ENCODE assay signal across 14 mouse cellular contexts in genomic region chr9:66295577-66296120, GRCm38 (mm10). TPM values are rescaled to one million over a fixed set of nuclear protein-coding genes. Genes with fewer than 3 reads are reported as not detected.
A peak's percentile ranks its signal among the peaks of the same experiment; 100 is the strongest.
DNase-seq lines count a peak whose midpoint lies in the region; ATAC-seq lines count a peak whose summit lies in the region.
"Had no signal": no experiment of that assay in that cellular context is flagged by ENCODE, and none has a peak within 500 bp of the region (broad histone marks: within the 10 kb centered on the region; RNA-seq: fewer than 3 reads in every experiment).

No protein-coding gene starts in this region.

- no peaks in the 10 kb centered on the region for H3K36me3 ChIP-seq in heart, embryonic 10.5 days
- no peaks in the 10 kb centered on the region for H3K36me3 ChIP-seq in kidney, embryonic 14.5 days (ENCODE audit: control insufficient read depth, insufficient read depth, low read length)
- no peaks in the 10 kb centered on the region for H3K36me3 ChIP-seq in kidney, embryonic 16.5 days (ENCODE audit: insufficient read depth, low read length)
- no peaks in the 10 kb centered on the region for H3K36me3 ChIP-seq in neural tube, embryonic 11.5 days (ENCODE audit: control insufficient read depth, insufficient read depth, low read length)
- H3K36me3 ChIP-seq in hindbrain, embryonic 14.5 days (replicated peaks; ENCODE audit: control insufficient read depth, insufficient read depth) = no peaks in the 10 kb centered on the region
- H3K36me3 ChIP-seq: liver, embryonic 15.5 days; stomach, embryonic 15.5 days had no signal

- 0 out of 2 replicates have a peak overlapping the region, but pooled peaks have one; percentile 12 for H3K4me3 ChIP-seq in heart, embryonic 10.5 days
- H3K4me3 ChIP-seq in kidney, embryonic 14.5 days (ENCODE audit: low read length) = no peak overlapping the region
- no peak overlapping the region for H3K4me3 ChIP-seq in kidney, embryonic 16.5 days (ENCODE audit: low read length)
- no peak overlapping the region for H3K4me3 ChIP-seq in neural tube, embryonic 11.5 days (ENCODE audit: low read depth, low read length)
- no peak overlapping the region for H3K4me3 ChIP-seq in hindbrain, embryonic 14.5 days (replicated peaks; ENCODE audit: low read length)
- H3K4me3 ChIP-seq: liver, embryonic 15.5 days; stomach, embryonic 15.5 days had no signal

- no peak overlapping the region for H3K9ac ChIP-seq in kidney, embryonic 14.5 days (ENCODE audit: low read depth, low read length)
- H3K9ac ChIP-seq in kidney, embryonic 16.5 days (replicated peaks; ENCODE audit: low read length) = no peak overlapping the region
- H3K9ac ChIP-seq in neural tube, embryonic 11.5 days (ENCODE audit: low read length) = no peak overlapping the region
- no peak overlapping the region for H3K9ac ChIP-seq in hindbrain, embryonic 14.5 days
- H3K9ac ChIP-seq: liver, embryonic 15.5 days; stomach, embryonic 15.5 days had no signal

- 60% methylated on average over 6 of the region's 6 CpGs for WGBS in heart, embryonic 10.5 days
- 65% methylated on average over 6 of the region's 6 CpGs for WGBS in kidney, embryonic 14.5 days
- WGBS in kidney, embryonic 16.5 days = 62% methylated on average over 6 of the region's 6 CpGs
- WGBS in neural tube, embryonic 11.5 days = 68% methylated on average over 6 of the region's 6 CpGs
- 69% methylated on average over 6 of the region's 6 CpGs for WGBS in hindbrain, embryonic 14.5 days

- H3K27ac ChIP-seq in heart, embryonic 10.5 days = peak overlapping the region; percentile 72
- H3K27ac ChIP-seq in kidney, embryonic 14.5 days (ENCODE audit: low read depth, low read length) = no peak overlapping the region
- no peak overlapping the region for H3K27ac ChIP-seq in kidney, embryonic 16.5 days (ENCODE audit: low read length)
- peak overlapping the region; percentile 49; the same call in 1 of the 2 replicates for H3K27ac ChIP-seq in neural tube, embryonic 11.5 days (ENCODE audit: low read depth, low read length)
- peak overlapping the region; percentile 9; the same call in 1 of the 2 replicates for H3K27ac ChIP-seq in hindbrain, embryonic 14.5 days
- H3K27ac ChIP-seq: liver, embryonic 15.5 days; stomach, embryonic 15.5 days had no signal

- no peaks in the 10 kb centered on the region for H3K9me3 ChIP-seq in heart, embryonic 10.5 days
- no peaks in the 10 kb centered on the region for H3K9me3 ChIP-seq in kidney, embryonic 14.5 days (ENCODE audit: control insufficient read depth, low read length)
- H3K9me3 ChIP-seq in kidney, embryonic 16.5 days (ENCODE audit: low read length) = 0 out of 2 replicates have a peak, but pooled peaks cover 3% of the 10 kb centered on the region
- no peaks in the 10 kb centered on the region for H3K9me3 ChIP-seq in neural tube, embryonic 11.5 days (ENCODE audit: control insufficient read depth, low read length)
- H3K9me3 ChIP-seq in hindbrain, embryonic 14.5 days (ENCODE audit: control insufficient read depth, low read length) = no peaks in the 10 kb centered on the region
- H3K9me3 ChIP-seq: liver, embryonic 15.5 days; stomach, embryonic 15.5 days had no signal

- H3K27me3 ChIP-seq in heart, embryonic 10.5 days (ENCODE audit: insufficient read depth, poor library complexity, severe bottlenecking) = 0 out of 2 replicates have a peak, but pooled peaks cover 5% of the 10 kb centered on the region
- no peaks in the 10 kb centered on the region for H3K27me3 ChIP-seq in kidney, embryonic 14.5 days (ENCODE audit: control insufficient read depth, insufficient read depth, low read length)
- no peaks in the 10 kb centered on the region for H3K27me3 ChIP-seq in kidney, embryonic 16.5 days (ENCODE audit: insufficient read depth, low read length)
- H3K27me3 ChIP-seq in neural tube, embryonic 11.5 days (ENCODE audit: control insufficient read depth, insufficient read depth, low read length) = no peaks in the 10 kb centered on the region
- no peaks in the 10 kb centered on the region for H3K27me3 ChIP-seq in hindbrain, embryonic 14.5 days (ENCODE audit: control insufficient read depth, insufficient read depth, low read length)
- H3K27me3 ChIP-seq: liver, embryonic 15.5 days; stomach, embryonic 15.5 days had no signal

- no peak for DNase-seq in heart, embryonic 10.5 days (ENCODE audit: low spot score)
- DNase-seq in heart, postnatal 4 days = no peak
- DNase-seq in neural tube, embryonic 11.5 days (ENCODE audit: low spot score) = no peak
- DNase-seq in neural tube, embryonic 10.5 days (ENCODE audit: extremely low spot score, low spot score) = no peak
- DNase-seq in hindbrain, embryonic 14.5 days (ENCODE audit: low spot score) = no peak
- no peak for DNase-seq in thymus, postnatal 4 days
- DNase-seq: B cell, adult 2 months; cerebellum, adult 11-12 months had no signal

- H3K4me1 ChIP-seq in heart, embryonic 10.5 days = peaks cover 20% of the 10 kb centered on the region
- H3K4me1 ChIP-seq in kidney, embryonic 14.5 days (ENCODE audit: control insufficient read depth, insufficient read depth, low read length) = no peaks in the 10 kb centered on the region
- H3K4me1 ChIP-seq in kidney, embryonic 16.5 days (ENCODE audit: insufficient read depth, low read length) = no peaks in the 10 kb centered on the region
- H3K4me1 ChIP-seq in neural tube, embryonic 11.5 days (ENCODE audit: control insufficient read depth, insufficient read depth, low read length) = 0 out of 2 replicates have a peak, but pooled peaks cover 4% of the 10 kb centered on the region
- H3K4me1 ChIP-seq in hindbrain, embryonic 14.5 days (replicated peaks; ENCODE audit: control insufficient read depth, insufficient read depth, low read length) = peaks cover 6% of the 10 kb centered on the region; the same call in 1 of the 2 replicates
- H3K4me1 ChIP-seq: stomach, embryonic 15.5 days had no signal

- no peak overlapping the region for H3K4me2 ChIP-seq in kidney, embryonic 14.5 days (replicated peaks; ENCODE audit: low read depth, low read length)
- no peak overlapping the region for H3K4me2 ChIP-seq in kidney, embryonic 16.5 days (replicated peaks; ENCODE audit: low read depth, low read length)
- no peak overlapping the region for H3K4me2 ChIP-seq in neural tube, embryonic 11.5 days (ENCODE audit: low read depth)
- no peak overlapping the region for H3K4me2 ChIP-seq in hindbrain, embryonic 14.5 days (replicated peaks)
- H3K4me2 ChIP-seq: liver, embryonic 15.5 days; stomach, embryonic 15.5 days had no signal

- peak; percentile 60 for ATAC-seq in kidney, embryonic 14.5 days (ENCODE audit: low FRiP score, low TSS enrichment)
- ATAC-seq in kidney, embryonic 16.5 days (ENCODE audit: low FRiP score, low TSS enrichment) = no peak
- no peak for ATAC-seq in neural tube, embryonic 11.5 days (ENCODE audit: insufficient read depth, low FRiP score, low TSS enrichment)
- no peak for ATAC-seq in hindbrain, embryonic 14.5 days (ENCODE audit: low FRiP score)
- ATAC-seq: forebrain, embryonic 16.5 days; intestine, postnatal 0 days had no signal

RNA-seq across cellular contexts. Expression of gene Herc1, which starts 54.6 kb away (rescaled TPM):
- 22.3 and 24.5 TPM in 2 replicates for polyA plus RNA-seq in heart, embryonic 10.5 days (2016; fragmentation: Nextera tagmentation; extraction: Ambion mirVana)
- total RNA-seq in heart, postnatal 4 days (2021) = 10 to 100 TPM; 48.0 to 48.5 TPM
- 14.9 and 26.9 TPM in 2 replicates for polyA plus RNA-seq in kidney, embryonic 14.5 days (2014; fragmentation: Nextera tagmentation; extraction: Ambion mirVana)
- polyA plus RNA-seq in kidney, embryonic 16.5 days (2015; fragmentation: Nextera tagmentation; extraction: Ambion mirVana) = 18.5 and 21.1 TPM in 2 replicates
- 37.6 and 38.2 TPM in 2 replicates for polyA plus RNA-seq in neural tube, embryonic 11.5 days (2014; fragmentation: Nextera tagmentation; extraction: Ambion mirVana)
- 53.2 and 54.7 TPM in 2 replicates for polyA plus RNA-seq in hindbrain, embryonic 14.5 days (2014; fragmentation: Nextera tagmentation; extraction: Ambion mirVana)

Comparison
In these comparisons a context has a peak if more than half of its experiments do, and no peak if none do; other contexts are left out.
1. H3K27ac ChIP-seq: peak in heart, embryonic 10.5 days (single experiment), neural tube, embryonic 11.5 days (single experiment) and hindbrain, embryonic 14.5 days (single experiment); none in kidney, embryonic 14.5 days (single experiment) and kidney, embryonic 16.5 days (single experiment).